Mouse (Mus musculus): ENCODE data around the gene Rrp9.

DNA sequence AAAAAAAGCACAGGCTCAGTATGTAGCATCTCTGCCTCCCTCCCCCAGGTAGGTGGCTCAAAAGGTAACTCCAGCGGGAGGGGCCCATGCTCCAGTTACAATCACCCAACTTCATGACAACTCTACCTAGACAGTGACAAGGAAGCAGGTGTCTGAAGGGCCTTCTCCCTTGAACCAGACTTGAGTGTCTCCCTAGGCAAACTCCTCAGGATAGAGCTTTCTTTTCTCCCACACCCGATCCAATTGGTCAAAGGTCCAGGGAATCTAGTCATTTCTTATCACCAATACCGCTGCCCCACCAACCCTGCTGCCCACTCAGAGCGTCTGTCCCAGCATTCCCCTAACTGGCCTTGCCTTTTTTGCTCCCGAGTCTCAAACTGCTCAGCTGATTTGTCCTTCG lies 9.0 kb upstream of the Rrp9 start:
- TF ChIP-seq CTCF (IDR thresholded peaks at IDR 0.05; ENCODE audit: low read depth) (no peak), EP300 (IDR thresholded peaks at IDR 0.05; ENCODE audit: low read depth) (no peak)

Data from heart, postnatal 0 days (tissue).